Mouse (Mus musculus) MEL (cell line): ENCODE data around the gene Mpg. TPM values are rescaled to one million over a fixed set of nuclear protein-coding genes. Genes with fewer than 3 reads are reported as not detected.
A peak's percentile ranks its signal among the peaks of the same experiment; 100 is the strongest.

Experiments
- DNase-seq: peaks from one replicate; pipeline ENCODE4 v3.0.0; 2011; ENCODE audit warnings: low read depth, low spot score
- H3K27ac ChIP-seq: 2 replicates; pipeline ENCODE4 v1.5.1; 2012; ENCODE audit warnings: low read depth, mild to moderate bottlenecking, control low read depth, low read length, moderate library complexity; ENCODE audit not compliant: control insufficient read depth
- H3K27me3 ChIP-seq, 2 experiments: fragments of 150-350 bp in 1 of 2; sonication (generic) in 1 of 2; 2 replicates each; pipeline ENCODE4 v1.6.1; 2012; ENCODE audit warnings: low read length in 2 of 2, mild to moderate bottlenecking in 2 of 2, improper control_type of control experiment in 1 of 2, moderate library complexity in 1 of 2; ENCODE audit not compliant: insufficient read depth in 2 of 2, control insufficient read depth in 1 of 2
- H3K36me3 ChIP-seq, 2 experiments: 2 replicates each; pipeline ENCODE4 v1.6.1; 2012 to 2014; ENCODE audit warnings: low read length in 2 of 2, improper control_type of control experiment in 1 of 2, inconsistent platforms in 1 of 2, mild to moderate bottlenecking in 1 of 2; ENCODE audit not compliant: insufficient read depth in 2 of 2, control insufficient read depth in 1 of 2
- H3K4me1 ChIP-seq, 2 experiments: fragments of 150-350 bp in 1 of 2; sonication (generic) in 1 of 2; 2 replicates each; pipeline ENCODE4 v1.6.1; 2012; ENCODE audit warnings: low read length in 2 of 2, improper control_type of control experiment in 1 of 2, mild to moderate bottlenecking in 1 of 2; ENCODE audit not compliant: insufficient read depth in 2 of 2, control insufficient read depth in 1 of 2
- H3K4me3 ChIP-seq, 2 experiments: fragments of 150-350 bp in 1 of 2; sonication (generic) in 1 of 2; 2 replicates each; pipeline ENCODE4 v1.5.1; 2012; ENCODE audit warnings: low read depth in 2 of 2, low read length in 2 of 2, mild to moderate bottlenecking in 2 of 2, moderate library complexity in 2 of 2, control low read depth in 1 of 2, improper control_type of control experiment in 1 of 2; ENCODE audit not compliant: control insufficient read depth in 1 of 2, insufficient read depth in 1 of 2
- H3K79me2 ChIP-seq: 2 replicates; pipeline ENCODE4 v1.6.1; 2012; ENCODE audit warnings: mild to moderate bottlenecking, low read length, moderate library complexity; ENCODE audit not compliant: control insufficient read depth, poor library complexity, insufficient read depth
- H3K9ac ChIP-seq: 2 replicates; pipeline ENCODE4 v1.6.1; 2012; ENCODE audit warnings: low read depth, mild to moderate bottlenecking, control low read depth, low read length, moderate library complexity; ENCODE audit not compliant: control insufficient read depth, poor library complexity, severe bottlenecking
- H3K9me3 ChIP-seq: fragments of 150-350 bp; sonication (generic); replicated peaks from 2 replicates; pipeline ENCODE4 v1.6.1; 2012; ENCODE audit warnings: mild to moderate bottlenecking, low read length, improper control_type of control experiment, moderate library complexity; ENCODE audit not compliant: insufficient read depth
- ELF1 ChIP-seq: IDR thresholded peaks from 2 replicates; pipeline ENCODE4 v1.6.1; 2014; ENCODE audit warnings: low read depth, mild to moderate bottlenecking, inconsistent platforms, low read length, improper control_type of control experiment, moderate library complexity
- MAFK ChIP-seq: IDR thresholded peaks from 2 replicates; pipeline ENCODE4 v1.6.1; 2011; ENCODE audit warnings: low read depth, mild to moderate bottlenecking, low read length, improper control_type of control experiment, borderline replicate concordance
- MAZ ChIP-seq: IDR thresholded peaks from 2 replicates; pipeline ENCODE4 v1.6.1; 2012; ENCODE audit warnings: low read depth, mild to moderate bottlenecking, inconsistent platforms, low read length, improper control_type of control experiment
- MYC ChIP-seq: IDR thresholded peaks from 2 replicates; pipeline ENCODE4 v1.6.1; 2011; ENCODE audit warnings: low read depth, mild to moderate bottlenecking, low read length, improper control_type of control experiment, moderate library complexity
- POLR2AphosphoS2 ChIP-seq: IDR thresholded peaks from 2 replicates; pipeline ENCODE4 v1.6.1; 2011; ENCODE audit warnings: low read length, improper control_type of control experiment
- POLR2AphosphoS5 ChIP-seq: IDR thresholded peaks from 2 replicates; pipeline ENCODE4 v1.6.1; 2012; ENCODE audit warnings: low read depth, borderline replicate concordance, mild to moderate bottlenecking, inconsistent platforms, low read length, moderate library complexity, mixed read lengths
- SIN3A ChIP-seq: IDR thresholded peaks from 2 replicates; pipeline ENCODE4 v1.6.1; 2012; ENCODE audit warnings: low read length, improper control_type of control experiment, inconsistent platforms
- USF1 ChIP-seq: IDR thresholded peaks from 2 replicates; pipeline ENCODE4 v1.6.1; 2014; ENCODE audit warnings: low read depth, mild to moderate bottlenecking, inconsistent platforms, low read length, improper control_type of control experiment, moderate library complexity
- ZNF384 ChIP-seq: IDR thresholded peaks from 2 replicates; pipeline ENCODE4 v1.6.1; 2012; ENCODE audit warnings: low read depth, mild to moderate bottlenecking, inconsistent platforms, low read length, improper control_type of control experiment
- polyA plus RNA-seq, 2 experiments: library from polyadenylated mRNA; stranded (reverse) in 1 of 2; unstranded in 1 of 2; fragments of >175 nt in 1 of 2; fragments of >200 nt in 1 of 2; gene quantifications; 2 replicates each; pipeline versions ENCODE4 v1.2.1 to v1.2.4; 2012; ENCODE audit warnings: low replicate concordance in 2 of 2, low read depth in 1 of 2; ENCODE audit not compliant: insufficient read length in 2 of 2, insufficient read depth in 1 of 2, missing spikeins in 1 of 2
- total RNA-seq: library from RNA; depleted of rRNA; stranded (reverse); fragments of 300-350 nt; gene quantifications from 2 replicates; pipeline ENCODE4 v1.2.3, GENCODE M21; 2012

Mpg gene
- total and polyA plus RNA-seq, 3 experiments: 42.0 to 43.2 TPM; not detected in 1

- Histone ChIP-seq H3K4me3 (no peak overlapping the region), H3K27me3 (peaks cover 10 to 13% of the 10 kb centered on the region in 2 experiments), H3K4me1 (peaks cover 0 to 4% of the 10 kb centered on the region in 2 experiments; a peak in 1 of 4 replicates), H3K36me3 (no peaks in the 10 kb centered on the region), H3K27ac (no peak overlapping the region), H3K9ac (no peak overlapping the region), H3K9me3 (no peaks in the 10 kb centered on the region), H3K79me2 (peaks cover 3% of the 10 kb centered on the region; the same call in 1 of the 2 replicates)
- no peak for TF ChIP-seq MAZ
- TF ChIP-seq MYC: no peak
- no peak for DNase-seq
Measured at GRCm38 (mm10) chr11:32218501-32219050, 7.7 kb upstream of the Mpg start.

- H3K4me1 ChIP-seq: peaks cover 0 to 4% of the 10 kb centered on the region in 2 experiments; a peak in 1 of 4 replicates
- no peaks in the 10 kb centered on the region for H3K36me3 ChIP-seq
- no peak overlapping the region for H3K4me3 ChIP-seq
- no peak overlapping the region for H3K9ac ChIP-seq
- H3K79me2 ChIP-seq: peaks cover 3% of the 10 kb centered on the region; the same call in 1 of the 2 replicates
- H3K9me3 ChIP-seq: no peaks in the 10 kb centered on the region
- H3K27ac ChIP-seq: no peak overlapping the region
- peaks cover 10 to 14% of the 10 kb centered on the region in 2 experiments for H3K27me3 ChIP-seq
- TF ChIP-seq ELF1: no peak
- TF ChIP-seq MYC: no peak
- no peak for TF ChIP-seq SIN3A
- no peak for TF ChIP-seq ZNF384
- DNase-seq: no peak
Measured at GRCm38 (mm10) chr11:32219287-32219686, 7.0 kb upstream of the Mpg start.

GRCm38 (mm10) chr11:32220607-32221224, 5.6 kb upstream of the Mpg start:
- H3K79me2 ChIP-seq: peaks cover 3% of the 10 kb centered on the region; the same call in 1 of the 2 replicates
- H3K27me3 ChIP-seq: peaks cover 10 to 14% of the 10 kb centered on the region in 2 experiments
- no peaks in the 10 kb centered on the region for H3K9me3 ChIP-seq
- H3K9ac ChIP-seq: no peak overlapping the region
- TF ChIP-seq MAFK: no peak
- no peak for TF ChIP-seq USF1
- no peak for TF ChIP-seq POLR2AphosphoS2
- no peak for TF ChIP-seq POLR2AphosphoS5
- H3K27ac ChIP-seq: no peak overlapping the region
- H3K4me3 ChIP-seq: peak overlapping the region in 1 of 2 experiments; percentile 60; a peak in 2 of 4 replicates
- peak; percentile 49 for DNase-seq
- peaks cover 0 to 9% of the 10 kb centered on the region in 2 experiments; a peak in 2 of 4 replicates for H3K36me3 ChIP-seq
- peaks cover 7 to 17% of the 10 kb centered on the region in 2 experiments for H3K4me1 ChIP-seq
